Mouse (Mus musculus): ENCODE measurements at regions not wholly inside any gene's neighbourhood (a gene's known extent, or its start where the extent isn't known, plus 50 kb on each side); places are given as distances from the start of the nearest gene placed in this dataset.
"Not testable (repeated sequence)": the region's sequence is repeated elsewhere in the genome, so short reads cannot be mapped to it uniquely, and the experiment has no call there.

DNA sequence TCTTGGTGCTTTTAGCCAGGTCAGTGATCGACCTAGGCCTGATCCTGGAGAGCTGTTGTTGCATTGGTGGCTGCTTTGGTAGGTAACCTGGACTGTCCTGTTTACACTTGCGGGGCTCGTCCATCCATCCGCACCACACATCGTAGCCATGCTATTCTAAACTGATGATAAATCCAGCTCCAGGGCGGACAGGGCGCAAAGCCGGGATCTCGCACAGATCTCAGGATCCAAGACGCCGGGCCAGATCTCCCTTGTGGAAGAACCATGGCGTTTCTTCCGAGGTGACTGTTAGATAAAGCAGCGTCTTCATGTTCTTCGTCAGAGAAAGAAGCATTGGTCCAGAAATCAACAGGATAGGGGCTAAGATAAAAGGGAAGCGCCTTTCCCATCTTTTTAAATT, 115.6 kb downstream of the Sec16b start:
- in situ Hi-C loops (cut with MboI, MseI): not testable (repeated sequence)

DNA sequence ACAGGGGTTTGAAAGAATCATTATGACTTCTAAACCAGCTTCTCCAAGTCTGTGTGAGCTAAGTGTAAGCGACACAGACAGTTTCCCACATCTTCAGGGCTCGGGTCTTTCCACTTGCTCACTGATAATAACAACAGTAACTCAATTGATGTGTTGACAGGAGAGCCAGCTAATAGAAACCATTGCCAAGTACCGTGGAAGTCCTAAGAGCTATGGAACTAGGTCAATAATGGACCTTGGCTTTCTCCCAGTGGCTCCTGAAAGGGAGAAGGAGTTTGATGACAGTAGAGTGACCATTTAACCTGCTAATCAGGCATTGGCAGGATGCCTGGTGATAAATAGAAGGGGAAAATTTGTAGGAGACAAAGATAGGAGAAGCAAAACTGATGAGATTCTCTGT, 126.1 kb downstream of the Sec16b start:
- in situ Hi-C loops (cut with MboI, MseI): no loop called here

GRCm38 (mm10) chr1:157633470-157633869, 126.9 kb downstream of the Sec16b start:
- in situ Hi-C loops (cut with MboI, MseI): no loop called here

DNA sequence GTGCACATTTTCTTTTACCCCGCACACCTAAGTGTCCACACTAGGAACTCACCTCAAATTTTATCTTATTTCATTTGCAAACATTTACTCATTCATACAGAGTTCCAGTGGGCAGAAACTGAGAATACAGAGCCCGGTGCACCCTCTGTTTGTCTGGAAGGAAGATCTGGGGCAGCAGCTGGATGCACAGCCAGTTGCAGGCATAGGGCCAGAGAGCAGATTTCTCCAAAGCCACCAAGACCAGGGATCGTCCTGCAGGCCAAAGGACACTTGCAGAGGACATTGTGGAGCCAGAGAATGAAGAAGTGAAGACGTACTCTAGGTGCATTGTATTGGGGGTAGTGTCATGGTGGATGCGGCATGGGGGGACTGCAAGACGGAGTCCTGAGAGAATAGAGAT, 129.2 kb downstream of the Sec16b start:
- in situ Hi-C loops (cut with MboI, MseI): no loop called here

DNA sequence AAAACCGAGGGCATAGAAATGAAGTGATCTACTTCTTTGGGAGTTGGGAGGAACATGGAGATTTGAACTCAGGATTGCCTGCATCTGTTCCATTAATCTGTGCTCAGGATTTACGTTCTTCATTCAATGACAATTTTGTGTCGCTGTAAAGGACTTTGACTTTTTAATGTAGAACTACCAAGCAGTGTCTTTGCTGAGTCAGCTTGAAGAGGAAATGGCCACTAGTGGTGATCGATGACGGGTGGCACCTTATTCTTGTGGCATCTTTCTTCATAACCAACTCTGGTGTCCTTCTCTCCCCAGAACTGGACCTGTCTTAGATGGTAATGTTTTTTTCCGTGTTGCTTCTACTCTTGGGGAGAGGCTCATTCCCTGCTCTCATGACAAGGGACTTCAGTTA, 137.0 kb downstream of the Sec16b start:
- in situ Hi-C loops (cut with MboI, MseI): no loop called here

GRCm38 (mm10) chr1:157645682-157646421, 139.3 kb downstream of the Sec16b start:
- in situ Hi-C loops (cut with MboI, MseI): no loop called here

GRCm38 (mm10) chr1:157655446-157655845, 148.9 kb downstream of the Sec16b start:
- in situ Hi-C loops (cut with MboI, MseI): no loop called here

DNA sequence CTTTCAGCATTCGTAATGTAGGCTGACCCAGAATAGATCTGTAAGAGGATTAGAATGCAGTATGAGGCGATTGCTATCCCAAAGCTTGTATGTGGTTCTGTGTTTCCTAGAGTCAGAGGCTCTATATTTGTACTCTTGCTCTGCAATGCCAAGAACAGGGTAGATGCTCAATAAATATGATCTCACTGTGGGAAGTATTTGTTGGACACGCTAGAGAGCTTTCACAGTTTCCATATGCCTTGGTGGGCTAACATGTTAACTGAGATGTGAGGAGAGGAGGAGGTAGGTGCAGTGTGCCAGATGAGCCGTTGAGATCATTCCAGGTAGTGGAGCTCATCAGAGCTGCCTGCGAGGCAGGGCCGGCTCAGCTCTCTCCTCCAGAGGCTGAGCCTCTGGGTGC, 163.1 kb downstream of the Sec16b start:
- in situ Hi-C loops (cut with MboI, MseI): no loop called here

DNA sequence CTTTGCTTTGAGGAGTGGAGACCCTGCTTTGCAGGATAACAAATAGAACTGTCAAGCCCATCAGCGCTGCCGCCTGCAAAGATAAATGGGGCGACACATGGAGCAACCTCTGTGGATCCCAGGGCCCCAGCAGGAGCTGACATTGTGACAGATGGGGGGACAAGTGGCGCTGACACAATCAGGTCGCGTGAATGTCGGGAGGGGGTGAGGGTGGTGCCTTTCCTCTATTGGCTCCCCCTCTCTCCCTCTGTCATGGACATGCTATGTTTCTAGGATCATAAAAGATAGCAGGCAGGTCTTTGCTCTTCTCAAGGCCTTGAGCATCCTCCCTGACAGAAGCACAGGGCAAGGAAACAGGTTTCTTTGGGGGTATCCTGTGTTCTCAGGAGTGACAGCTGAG, 177.8 kb downstream of the Sec16b start:
- in situ Hi-C loops (cut with MboI, MseI): no loop called here

DNA sequence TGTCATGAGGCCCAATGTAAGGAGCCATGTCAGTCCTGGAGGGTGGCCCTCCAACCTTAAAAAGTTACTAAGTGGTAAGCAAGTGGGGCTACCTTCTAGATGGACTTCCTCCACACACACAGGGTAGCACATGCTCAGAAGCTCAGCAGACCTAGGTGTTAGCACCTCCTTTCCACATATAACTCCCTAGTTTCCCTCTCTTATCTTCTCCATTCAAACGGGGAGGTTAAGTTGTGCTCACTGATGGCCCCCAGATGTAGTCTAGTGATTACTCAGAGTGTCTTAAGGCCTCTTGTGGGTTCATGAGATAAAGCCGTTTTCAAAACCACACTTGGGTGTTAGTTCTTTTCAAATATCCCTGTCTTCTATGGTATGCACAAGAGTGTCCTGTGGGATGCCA, 188.7 kb downstream of the Sec16b start:
- in situ Hi-C loops (cut with MboI, MseI): no loop called here

- in situ Hi-C loops (cut with MboI, MseI): no loop called here
Observed at GRCm38 (mm10) chr1:157703639-157704038, 197.1 kb downstream of the Sec16b start.

DNA sequence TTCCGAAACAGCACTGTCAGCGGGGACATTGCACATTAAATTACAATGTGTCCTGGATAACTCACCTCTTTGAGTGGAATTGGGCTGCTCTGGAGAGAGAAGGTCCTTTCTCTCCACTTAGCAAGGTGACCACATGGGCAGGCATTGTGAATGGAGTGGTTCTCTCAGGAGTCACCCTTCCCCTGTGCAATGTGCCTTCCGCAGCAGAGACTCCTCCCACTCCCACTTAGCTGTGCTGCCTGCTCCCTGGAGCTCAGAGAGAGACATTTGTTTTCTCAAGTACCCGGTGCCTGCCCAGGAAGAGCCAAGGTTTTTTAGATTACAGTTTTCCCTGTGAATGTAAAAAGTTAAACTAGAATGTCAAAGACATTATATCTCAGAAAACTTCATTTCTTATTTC, 198.8 kb downstream of the Sec16b start:
- in situ Hi-C loops (cut with MboI, MseI): no loop called here

DNA sequence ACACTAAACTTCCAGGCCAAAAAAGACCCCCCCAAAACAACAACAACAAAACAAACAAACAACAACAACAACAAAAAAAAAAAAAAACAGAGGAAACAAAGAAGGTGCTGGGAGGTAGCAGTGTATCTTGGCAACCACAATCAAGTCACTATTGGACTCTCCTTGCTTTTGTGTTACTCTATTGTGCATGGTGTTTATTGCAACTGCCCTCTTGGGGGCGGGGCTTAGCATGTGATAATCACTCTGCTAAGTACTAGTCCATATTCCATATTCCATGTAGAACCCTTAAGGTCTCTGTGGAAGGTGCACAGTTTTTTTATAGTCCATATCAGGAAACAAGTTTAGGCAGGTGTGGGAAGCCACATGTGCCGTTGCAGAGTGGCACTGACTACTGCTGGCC, 200.7 kb downstream of the Sec16b start:
- in situ Hi-C loops (cut with MboI, MseI): no loop called here

GRCm38 (mm10) chr1:157709117-157709516, 202.6 kb downstream of the Sec16b start:
- in situ Hi-C loops (cut with MboI, MseI): no loop called here

GRCm38 (mm10) chr1:157710870-157711269, 204.3 kb downstream of the Sec16b start:
- in situ Hi-C loops (cut with MboI, MseI): no loop called here

DNA sequence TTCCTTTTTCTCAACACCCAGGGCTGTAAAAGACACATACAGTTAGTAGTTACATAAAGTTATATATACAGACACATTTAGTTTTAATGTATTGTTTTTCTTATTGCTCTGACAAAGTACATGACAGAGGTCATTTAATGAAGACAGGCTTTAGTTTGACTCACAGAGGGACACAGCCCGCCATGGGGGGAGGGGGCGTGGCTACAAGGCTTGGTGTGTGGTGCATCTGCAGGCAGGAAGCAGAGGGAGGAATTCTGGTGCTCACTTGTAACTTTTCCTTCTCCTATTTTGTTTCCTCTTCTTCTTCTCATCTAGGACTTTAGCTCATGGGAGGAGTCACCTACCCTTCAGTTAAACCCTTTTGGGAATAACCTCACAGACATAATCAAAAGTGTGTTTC, 206.0 kb downstream of the Sec16b start:
- in situ Hi-C loops (cut with MboI, MseI): no loop called here

DNA sequence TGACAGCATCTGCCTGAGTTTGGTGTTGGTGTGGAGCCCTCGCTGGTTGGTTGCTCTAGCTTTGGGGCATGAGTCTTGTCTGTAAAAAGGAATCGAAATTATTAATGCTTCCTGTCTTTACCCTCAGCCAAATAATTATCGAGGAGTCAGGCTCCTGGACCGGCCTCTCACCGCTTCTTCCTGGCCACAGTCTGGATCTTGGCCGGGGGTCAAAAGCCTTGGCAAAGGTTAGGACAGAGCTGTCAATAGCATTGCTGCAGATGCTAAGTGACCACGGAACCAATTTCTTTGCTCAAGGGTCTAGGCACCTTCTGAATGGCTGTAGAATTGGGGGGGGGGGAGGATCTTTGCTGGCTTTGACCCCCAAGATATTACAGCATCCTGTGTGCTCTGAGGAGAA, 207.3 kb downstream of the Sec16b start:
- in situ Hi-C loops (cut with MboI, MseI): no loop called here

DNA sequence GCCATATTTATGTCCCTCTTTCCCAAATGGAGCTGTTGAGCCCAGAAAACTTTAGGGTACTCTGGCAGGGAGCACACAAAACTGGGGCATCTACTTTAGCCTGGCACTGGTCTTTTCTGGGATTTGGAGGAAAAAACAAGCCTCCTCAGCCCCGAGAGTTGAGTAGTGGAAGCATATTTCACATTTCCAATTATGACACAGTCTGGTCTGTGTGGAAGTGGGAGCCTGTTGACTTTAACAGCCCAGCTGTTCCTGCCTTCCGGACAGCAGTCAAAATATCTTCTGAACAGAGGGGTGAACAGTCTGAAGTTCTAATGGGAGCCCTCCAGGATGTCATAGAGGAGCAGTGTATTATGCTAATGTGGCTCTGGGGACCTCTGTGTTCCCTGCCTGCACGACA, 209.1 kb downstream of the Sec16b start:
- in situ Hi-C loops (cut with MboI, MseI): no loop called here

DNA sequence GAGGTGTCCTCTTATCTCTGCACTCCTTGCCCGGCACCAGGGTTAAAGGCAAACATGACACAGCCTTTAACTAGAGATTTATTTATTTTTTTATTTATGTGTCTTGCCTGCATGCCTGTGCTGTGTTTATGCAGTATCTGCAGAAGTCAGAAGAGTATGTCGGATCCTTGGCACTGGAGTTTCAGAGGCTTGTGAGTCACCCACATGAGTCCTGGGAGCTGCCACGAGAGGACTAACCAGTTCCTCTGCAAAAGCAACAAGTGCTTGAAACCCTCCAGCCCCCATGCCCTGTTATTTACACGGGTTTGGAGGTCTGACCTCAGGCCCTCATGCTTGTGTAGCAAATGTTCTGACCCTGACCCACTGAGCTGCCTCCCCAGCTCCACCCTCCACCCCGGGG, 210.6 kb downstream of the Sec16b start:
- in situ Hi-C loops (cut with MboI, MseI): no loop called here

DNA sequence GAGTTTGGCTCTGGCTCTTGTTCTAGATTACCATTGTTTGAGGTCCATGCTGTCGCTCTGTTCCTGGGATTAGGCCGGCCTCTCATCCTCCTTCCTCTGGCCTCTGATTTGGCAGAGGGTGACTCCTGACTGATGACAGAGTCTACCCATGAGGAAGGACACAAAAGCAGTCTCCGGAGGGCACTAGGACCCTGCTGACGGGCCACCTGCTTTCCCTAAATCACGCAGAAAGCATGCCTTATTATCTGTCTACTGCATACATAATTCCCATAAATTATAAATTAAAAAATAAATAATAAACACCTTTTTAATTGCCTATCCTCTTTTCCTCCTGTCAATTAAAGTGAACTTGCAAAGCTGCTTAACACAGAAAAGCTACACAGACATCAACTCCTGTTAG, 215.4 kb downstream of the Sec16b start:
- in situ Hi-C loops (cut with MboI, MseI): no loop called here

DNA sequence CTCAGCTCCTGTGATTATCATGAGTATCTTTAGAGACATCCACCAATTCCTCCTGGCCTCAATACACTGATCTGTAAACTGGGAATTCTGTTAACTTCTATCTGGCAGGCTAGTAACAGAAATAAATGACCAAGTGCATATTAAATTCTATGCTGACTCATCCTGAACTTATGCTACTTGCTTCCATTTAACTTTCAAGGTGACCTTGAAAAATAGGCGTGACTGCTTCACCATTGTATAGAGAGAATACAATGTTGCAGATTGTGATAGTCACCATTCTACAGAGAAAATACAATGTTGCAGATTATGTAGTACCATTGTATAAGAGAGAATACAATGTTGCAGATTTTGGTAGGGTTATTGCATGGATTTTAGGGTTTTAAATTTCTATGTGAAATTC, 224.6 kb downstream of the Sec16b start:
- in situ Hi-C loops (cut with MboI, MseI): no loop called here

DNA sequence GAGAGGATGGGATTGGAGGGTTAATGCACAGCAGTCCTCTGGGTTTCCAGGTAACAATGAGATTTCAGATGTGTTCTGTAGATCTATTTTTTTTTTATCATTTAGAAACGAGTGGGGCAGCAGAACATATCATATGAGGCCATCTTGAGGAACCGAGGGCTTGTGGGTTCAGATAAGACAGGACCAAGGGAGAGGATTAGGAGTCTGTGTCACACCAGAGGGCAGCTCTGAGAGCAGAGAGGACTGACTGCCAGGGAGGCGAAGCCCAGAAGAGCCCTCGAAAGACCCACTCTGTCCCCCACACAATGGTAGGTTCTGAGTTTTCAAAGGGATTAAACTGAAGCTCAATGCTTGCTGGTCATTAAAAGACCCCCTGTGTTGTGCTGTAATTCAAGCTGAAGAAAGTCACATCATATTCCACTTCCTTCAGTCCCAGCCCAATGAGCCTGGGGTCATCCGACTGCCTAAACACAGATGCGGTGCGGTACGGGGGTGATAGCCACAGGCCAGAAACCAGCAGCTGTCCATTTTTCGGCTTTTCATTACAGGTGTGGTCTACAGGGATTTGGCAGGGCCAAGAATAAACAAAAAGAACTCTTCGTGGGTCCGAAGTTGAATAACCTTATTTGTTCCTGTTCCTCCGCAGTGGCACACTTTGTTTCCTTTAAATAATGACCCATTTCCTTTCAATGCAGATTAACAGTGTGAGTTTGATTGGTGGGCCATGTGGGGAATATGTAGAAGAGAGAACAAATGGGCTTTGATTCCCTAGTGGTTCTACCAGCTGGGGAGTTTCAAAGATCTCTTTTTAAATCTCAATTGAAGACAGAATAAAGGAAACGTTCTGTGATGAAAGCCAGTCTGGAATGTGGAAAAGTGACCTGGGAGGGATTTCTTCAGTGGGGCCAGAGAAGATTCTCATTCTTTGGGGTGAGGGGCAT, 234.5 kb downstream of the Sec16b start:
- in situ Hi-C loops (cut with MboI, MseI): no loop called here

GRCm38 (mm10) chr1:157745611-157746010, 239.1 kb downstream of the Sec16b start:
- in situ Hi-C loops (cut with MboI, MseI): no loop called here

Data from T-helper 2 cell (primary cell).